Mouse (Mus musculus): ENCODE measurements at regions not wholly inside any gene's neighbourhood (a gene's known extent, or its start where the extent isn't known, plus 50 kb on each side); places are given as distances from the start of the nearest gene placed in this dataset.

DNA sequence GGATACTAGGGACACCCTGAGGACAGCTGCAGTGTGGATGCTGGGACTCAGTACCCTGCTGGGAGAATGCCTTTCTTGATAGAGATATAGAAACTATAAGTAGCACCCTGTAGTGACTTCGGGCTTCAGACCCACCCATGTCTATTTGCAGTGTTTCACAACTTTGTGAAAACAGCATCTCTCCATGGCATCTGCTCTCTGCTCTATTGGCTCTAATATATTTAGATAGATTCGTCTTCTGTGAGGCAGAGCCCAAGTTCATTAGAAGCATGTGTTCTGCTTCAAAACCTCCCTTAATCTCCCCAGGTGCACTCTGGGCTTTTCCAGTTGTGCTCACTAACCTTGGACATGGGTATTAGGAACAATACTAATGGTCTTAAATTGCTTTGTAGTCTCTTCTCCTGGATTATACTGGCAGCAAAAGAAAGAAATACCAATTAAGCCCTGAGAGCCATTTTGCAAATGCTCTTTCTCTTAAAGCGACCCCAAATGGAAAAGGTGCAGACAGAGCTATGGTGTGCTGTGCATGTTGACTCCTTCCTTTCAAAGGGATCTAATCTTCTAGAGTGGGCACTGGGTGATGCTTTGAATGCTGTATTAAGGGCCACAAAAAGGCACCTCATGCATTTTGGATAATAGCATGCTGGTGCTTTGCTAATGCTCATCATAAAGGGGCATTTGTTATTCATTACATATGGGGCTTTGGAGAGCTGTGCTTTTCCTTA, 292.2 kb upstream of the Camk1g start:
- 21% methylated on average over 3 of the region's 3 CpGs for WGBS
- peak overlapping the region; percentile 22; the same call in 1 of the 2 replicates for H3K27ac ChIP-seq (replicated peaks; ENCODE audit: low read depth, low read length)
- H3K9ac ChIP-seq (replicated peaks; ENCODE audit: low read length): no peak overlapping the region

GRCm38 (mm10) chr1:193661377-193661776, 291.3 kb upstream of the Camk1g start:
- Histone ChIP-seq H3K9ac (replicated peaks; ENCODE audit: low read length) (no peak overlapping the region), H3K36me3 (ENCODE audit: control insufficient read depth, insufficient read depth, low read length) (no peaks in the 10 kb centered on the region), H3K4me3 (replicated peaks; ENCODE audit: low read depth, low read length) (no peak overlapping the region), H3K9me3 (ENCODE audit: control insufficient read depth, low read length) (no peaks in the 10 kb centered on the region), H3K27me3 (ENCODE audit: control insufficient read depth, insufficient read depth, low read length) (no peaks in the 10 kb centered on the region), H3K27ac (replicated peaks; ENCODE audit: low read depth, low read length) (no peak overlapping the region), H3K4me2 (ENCODE audit: low read length) (no peak overlapping the region), H3K4me1 (ENCODE audit: control insufficient read depth, insufficient read depth, low read length) (peaks cover 14% of the 10 kb centered on the region)
- no peak for DNase-seq
- WGBS: 69% methylated on average over 4 of the region's 4 CpGs
- no peak for ATAC-seq (ENCODE audit: low FRiP score, low TSS enrichment)

More for the DNA sequence above, 292.2 kb upstream of the Camk1g start:
- H3K4me2 ChIP-seq (ENCODE audit: low read length): no peak overlapping the region
- no peak; the same call in 1 of the 2 replicates for ATAC-seq (ENCODE audit: low FRiP score, low TSS enrichment)
- DNase-seq: peak; percentile 26
- no peaks in the 10 kb centered on the region for H3K36me3 ChIP-seq (ENCODE audit: control insufficient read depth, insufficient read depth, low read length)
- peaks cover 14% of the 10 kb centered on the region for H3K4me1 ChIP-seq (ENCODE audit: control insufficient read depth, insufficient read depth, low read length)
- no peaks in the 10 kb centered on the region for H3K27me3 ChIP-seq (ENCODE audit: control insufficient read depth, insufficient read depth, low read length)
- no peak overlapping the region for H3K4me3 ChIP-seq (replicated peaks; ENCODE audit: low read depth, low read length)
- no peaks in the 10 kb centered on the region for H3K9me3 ChIP-seq (ENCODE audit: control insufficient read depth, low read length)

DNA sequence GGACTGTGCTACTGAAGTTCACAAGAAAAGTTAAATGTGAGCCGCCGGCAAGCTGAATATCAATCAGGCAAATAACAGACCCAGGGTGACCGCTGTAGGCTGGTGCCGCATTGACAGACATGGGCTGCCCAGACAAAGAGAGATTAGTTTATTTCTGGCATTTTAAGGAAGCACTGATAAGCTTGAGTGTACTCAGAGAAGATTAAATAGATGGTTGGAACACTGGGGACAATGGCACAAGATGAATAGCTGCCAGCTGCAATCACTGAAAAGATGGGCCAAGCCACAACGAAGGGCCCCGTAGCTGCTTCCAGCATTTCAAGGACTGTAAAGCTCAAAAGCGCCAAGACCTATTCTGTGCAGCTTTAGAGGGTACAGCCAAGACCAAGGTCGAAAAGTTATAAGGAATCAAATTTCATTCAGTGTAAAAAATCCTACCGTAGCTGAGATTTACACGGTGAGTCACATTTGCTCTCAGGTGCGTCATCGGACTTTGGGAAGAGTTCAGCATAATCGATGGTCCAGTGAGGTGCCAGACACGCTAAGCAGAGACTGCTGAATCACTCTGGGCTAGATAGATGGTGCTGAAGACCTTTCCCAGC, 285.1 kb upstream of the Camk1g start:
- H3K4me2 ChIP-seq (ENCODE audit: low read length): no peak overlapping the region
- H3K9ac ChIP-seq (replicated peaks; ENCODE audit: low read length): no peak overlapping the region
- peak; percentile 33 for DNase-seq
- peaks cover 5% of the 10 kb centered on the region for H3K4me1 ChIP-seq (ENCODE audit: control insufficient read depth, insufficient read depth, low read length)
- H3K27ac ChIP-seq (replicated peaks; ENCODE audit: low read depth, low read length): no peak overlapping the region
- 56% methylated on average over 14 of the region's 14 CpGs for WGBS
- H3K27me3 ChIP-seq (ENCODE audit: control insufficient read depth, insufficient read depth, low read length): no peaks in the 10 kb centered on the region
- no peak overlapping the region for H3K4me3 ChIP-seq (replicated peaks; ENCODE audit: low read depth, low read length)
- H3K9me3 ChIP-seq (ENCODE audit: control insufficient read depth, low read length): no peaks in the 10 kb centered on the region
- no peaks in the 10 kb centered on the region for H3K36me3 ChIP-seq (ENCODE audit: control insufficient read depth, insufficient read depth, low read length)
- ATAC-seq (ENCODE audit: low FRiP score, low TSS enrichment): no peak

DNA sequence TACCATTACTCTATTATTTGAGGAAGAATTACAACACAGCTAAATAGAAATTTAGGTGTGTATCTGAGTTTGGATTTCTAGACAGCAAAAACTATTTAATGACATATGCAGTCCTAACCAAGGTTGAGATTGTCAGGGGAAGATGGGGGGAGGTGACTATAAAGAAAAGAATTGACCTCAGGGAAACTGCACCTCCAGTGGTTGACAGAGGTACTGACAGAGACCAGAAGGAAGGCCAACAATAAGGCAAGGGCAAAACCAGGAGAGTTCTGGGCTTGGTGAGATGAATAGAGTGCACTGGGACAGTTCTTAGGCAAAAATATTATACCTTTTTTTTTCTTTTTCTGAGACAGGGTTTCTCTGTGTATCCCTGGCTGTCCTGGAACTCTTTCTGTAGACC, 280.2 kb upstream of the Camk1g start:
- no peaks in the 10 kb centered on the region for H3K9me3 ChIP-seq (ENCODE audit: control insufficient read depth, low read length)
- no peak overlapping the region for H3K9ac ChIP-seq (replicated peaks; ENCODE audit: low read length)
- no peak overlapping the region for H3K4me3 ChIP-seq (replicated peaks; ENCODE audit: low read depth, low read length)
- H3K27me3 ChIP-seq (ENCODE audit: control insufficient read depth, insufficient read depth, low read length): no peaks in the 10 kb centered on the region
- H3K36me3 ChIP-seq (ENCODE audit: control insufficient read depth, insufficient read depth, low read length): no peaks in the 10 kb centered on the region
- no peak for ATAC-seq (ENCODE audit: low FRiP score, low TSS enrichment)
- H3K27ac ChIP-seq (replicated peaks; ENCODE audit: low read depth, low read length): no peak overlapping the region
- H3K4me1 ChIP-seq (ENCODE audit: control insufficient read depth, insufficient read depth, low read length): peaks cover 11% of the 10 kb centered on the region
- DNase-seq: no peak
- no peak overlapping the region for H3K4me2 ChIP-seq (ENCODE audit: low read length)

- no peaks in the 10 kb centered on the region for H3K9me3 ChIP-seq (ENCODE audit: control insufficient read depth, low read length)
- H3K4me2 ChIP-seq (ENCODE audit: low read length): no peak overlapping the region
- H3K36me3 ChIP-seq (ENCODE audit: control insufficient read depth, insufficient read depth, low read length): no peaks in the 10 kb centered on the region
- no peak overlapping the region for H3K4me3 ChIP-seq (replicated peaks; ENCODE audit: low read depth, low read length)
- 95% methylated on average over 1 of the region's 1 CpGs for WGBS
- H3K27me3 ChIP-seq (ENCODE audit: control insufficient read depth, insufficient read depth, low read length): no peaks in the 10 kb centered on the region
- ATAC-seq (ENCODE audit: low FRiP score, low TSS enrichment) (no peak), DNase-seq (no peak)
- no peak overlapping the region for H3K9ac ChIP-seq (replicated peaks; ENCODE audit: low read length)
- 0 out of 2 replicates have a peak, but pooled peaks cover 5% of the 10 kb centered on the region for H3K4me1 ChIP-seq (ENCODE audit: control insufficient read depth, insufficient read depth, low read length)
- H3K27ac ChIP-seq (replicated peaks; ENCODE audit: low read depth, low read length): no peak overlapping the region
Measured at GRCm38 (mm10) chr1:193649400-193649799, 279.3 kb upstream of the Camk1g start.

GRCm38 (mm10) chr1:193647371-193648270, 277.5 kb upstream of the Camk1g start:
- H3K36me3 ChIP-seq (ENCODE audit: control insufficient read depth, insufficient read depth, low read length): no peaks in the 10 kb centered on the region
- no peaks in the 10 kb centered on the region for H3K9me3 ChIP-seq (ENCODE audit: control insufficient read depth, low read length)
- ATAC-seq (ENCODE audit: low FRiP score, low TSS enrichment) (no peak), DNase-seq (peak; percentile 43)
- H3K9ac ChIP-seq (replicated peaks; ENCODE audit: low read length): no peak overlapping the region
- WGBS: 66% methylated on average over 3 of the region's 3 CpGs
- 0 out of 2 replicates have a peak, but pooled peaks cover 5% of the 10 kb centered on the region for H3K4me1 ChIP-seq (ENCODE audit: control insufficient read depth, insufficient read depth, low read length)
- H3K4me2 ChIP-seq (ENCODE audit: low read length): no peak overlapping the region
- no peak overlapping the region for H3K4me3 ChIP-seq (replicated peaks; ENCODE audit: low read depth, low read length)
- H3K27ac ChIP-seq (replicated peaks; ENCODE audit: low read depth, low read length): 0 out of 2 replicates have a peak overlapping the region, but pooled peaks have one; percentile 9
- H3K27me3 ChIP-seq (ENCODE audit: control insufficient read depth, insufficient read depth, low read length): no peaks in the 10 kb centered on the region

GRCm38 (mm10) chr1:193644506-193644905, 274.4 kb upstream of the Camk1g start:
- ATAC-seq (ENCODE audit: low FRiP score, low TSS enrichment) (no peak), DNase-seq (no peak)
- no peak overlapping the region for H3K4me2 ChIP-seq (ENCODE audit: low read length)
- H3K4me1 ChIP-seq (ENCODE audit: control insufficient read depth, insufficient read depth, low read length): 0 out of 2 replicates have a peak, but pooled peaks cover 5% of the 10 kb centered on the region
- H3K9ac ChIP-seq (replicated peaks; ENCODE audit: low read length): no peak overlapping the region
- H3K36me3 ChIP-seq (ENCODE audit: control insufficient read depth, insufficient read depth, low read length): no peaks in the 10 kb centered on the region
- no peaks in the 10 kb centered on the region for H3K27me3 ChIP-seq (ENCODE audit: control insufficient read depth, insufficient read depth, low read length)
- H3K9me3 ChIP-seq (ENCODE audit: control insufficient read depth, low read length): no peaks in the 10 kb centered on the region
- H3K27ac ChIP-seq (replicated peaks; ENCODE audit: low read depth, low read length): no peak overlapping the region
- WGBS: 92% methylated on average over 2 of the region's 2 CpGs
- no peak overlapping the region for H3K4me3 ChIP-seq (replicated peaks; ENCODE audit: low read depth, low read length)

DNA sequence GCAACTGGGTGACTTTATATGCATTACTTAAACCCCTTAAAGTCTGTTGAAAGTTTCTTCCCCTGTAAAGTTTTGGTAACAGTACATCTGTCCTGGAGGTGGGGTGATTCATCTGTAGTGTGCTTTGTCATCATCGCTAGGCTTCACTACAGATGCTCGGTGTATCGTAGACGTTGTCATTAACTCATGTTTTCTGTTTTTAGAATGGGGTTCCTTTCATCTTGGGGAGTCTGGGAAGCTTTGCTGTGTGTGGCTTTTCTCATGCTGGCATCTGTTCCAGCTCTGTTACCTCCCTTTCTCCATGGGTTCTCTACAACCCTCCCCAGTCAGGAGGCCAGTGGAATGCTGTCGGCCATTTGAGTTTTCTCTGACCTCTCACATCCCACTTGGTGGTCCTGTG, 266.4 kb upstream of the Camk1g start:
- H3K27ac ChIP-seq (replicated peaks; ENCODE audit: low read depth, low read length): no peak overlapping the region
- H3K27me3 ChIP-seq (ENCODE audit: control insufficient read depth, insufficient read depth, low read length): no peaks in the 10 kb centered on the region
- WGBS: 92% methylated on average over 5 of the region's 5 CpGs
- no peaks in the 10 kb centered on the region for H3K36me3 ChIP-seq (ENCODE audit: control insufficient read depth, insufficient read depth, low read length)
- no peaks in the 10 kb centered on the region for H3K9me3 ChIP-seq (ENCODE audit: control insufficient read depth, low read length)
- H3K9ac ChIP-seq (replicated peaks; ENCODE audit: low read length): no peak overlapping the region
- H3K4me1 ChIP-seq (ENCODE audit: control insufficient read depth, insufficient read depth, low read length): no peaks in the 10 kb centered on the region
- ATAC-seq (ENCODE audit: low FRiP score, low TSS enrichment) (no peak), DNase-seq (no peak)
- no peak overlapping the region for H3K4me2 ChIP-seq (ENCODE audit: low read length)
- no peak overlapping the region for H3K4me3 ChIP-seq (replicated peaks; ENCODE audit: low read depth, low read length)
